Mouse (Mus musculus): Measurements from ENCODE around the gene Cmya5.

DNA sequence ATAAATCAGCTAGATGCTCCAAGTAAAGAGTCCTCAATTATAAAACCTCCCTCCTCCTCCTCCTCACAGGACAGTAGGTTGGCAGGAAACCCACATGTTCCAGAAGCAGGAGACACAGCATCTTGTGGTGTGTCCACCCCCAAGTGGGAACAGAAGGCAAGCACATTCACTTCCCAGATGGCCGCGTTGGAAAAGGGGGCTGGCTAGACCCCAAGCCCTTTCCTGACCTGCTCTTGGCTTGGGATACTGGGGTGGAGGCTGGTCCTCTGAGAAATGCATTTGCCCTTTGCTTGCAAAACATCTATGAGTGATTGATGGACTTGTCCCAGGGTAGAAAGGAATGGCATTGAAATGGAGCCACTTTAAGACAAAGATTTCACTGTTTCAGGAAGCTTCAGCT lies 142.1 kb downstream of the Cmya5 start:
- TF ChIP-seq CTCF (IDR thresholded peaks at IDR 0.05; ENCODE audit: control insufficient read depth, insufficient read depth, low read length), result no peak
- no peak for TF ChIP-seq POLR2A (IDR thresholded peaks at IDR 0.05; ENCODE audit: borderline replicate concordance, control insufficient read depth, low read depth, low read length)

Data from bone marrow, adult 2 months (tissue).